Mouse (Mus musculus) thymus, adult 2 months (tissue): Measurements from ENCODE around the gene 2010300C02Rik.

Source experiments
- CTCF ChIP-seq: fragments of 200-500 bp; IDR thresholded peaks from 2 replicates; pipeline ENCODE4 v1.5.1; 2012; ENCODE audit warnings: mild to moderate bottlenecking, control low read depth, low read length, moderate library complexity, borderline replicate concordance; ENCODE audit not compliant: control insufficient read depth, poor library complexity, insufficient read depth; ENCODE audit errors: extremely low read depth
- POLR2A ChIP-seq: fragments of 200-500 bp; IDR thresholded peaks from 2 replicates; pipeline ENCODE4 v1.6.1; 2012; ENCODE audit warnings: mild to moderate bottlenecking, low read length, control low read depth, moderate library complexity; ENCODE audit not compliant: control insufficient read depth, poor library complexity, insufficient read depth; ENCODE audit errors: extremely low read depth

DNA sequence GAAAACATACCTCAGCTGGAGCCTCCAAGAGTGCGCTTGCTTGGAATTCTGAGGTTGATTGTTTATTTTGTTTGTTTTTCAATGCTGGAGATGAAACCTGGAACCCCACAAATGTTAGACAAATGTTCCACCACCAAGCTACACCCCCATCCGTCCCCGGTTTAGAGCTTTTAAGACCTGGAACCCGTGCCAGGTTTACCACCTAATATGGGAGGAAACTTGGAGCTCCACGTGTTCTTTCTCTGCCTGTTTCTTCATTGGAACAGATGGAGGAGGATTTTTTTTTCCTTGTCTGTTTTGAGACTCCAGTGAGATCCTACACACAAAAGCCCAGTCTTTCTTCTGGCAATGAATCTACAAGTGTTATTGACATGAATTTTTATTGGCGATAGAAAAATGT lies 30.2 kb downstream of the 2010300C02Rik start:
- no peak for TF ChIP-seq CTCF
- no peak for TF ChIP-seq POLR2A
